Mouse (Mus musculus): ENCODE results near the gene Ccdc180. TPM values are rescaled to one million over a fixed set of nuclear protein-coding genes. Genes with fewer than 3 reads are reported as not detected.

Ccdc180 gene
- 1.2 and 2.4 TPM in 2 replicates for polyA plus RNA-seq (2015; fragmentation: Nextera tagmentation; extraction: Ambion mirVana)

DNA sequence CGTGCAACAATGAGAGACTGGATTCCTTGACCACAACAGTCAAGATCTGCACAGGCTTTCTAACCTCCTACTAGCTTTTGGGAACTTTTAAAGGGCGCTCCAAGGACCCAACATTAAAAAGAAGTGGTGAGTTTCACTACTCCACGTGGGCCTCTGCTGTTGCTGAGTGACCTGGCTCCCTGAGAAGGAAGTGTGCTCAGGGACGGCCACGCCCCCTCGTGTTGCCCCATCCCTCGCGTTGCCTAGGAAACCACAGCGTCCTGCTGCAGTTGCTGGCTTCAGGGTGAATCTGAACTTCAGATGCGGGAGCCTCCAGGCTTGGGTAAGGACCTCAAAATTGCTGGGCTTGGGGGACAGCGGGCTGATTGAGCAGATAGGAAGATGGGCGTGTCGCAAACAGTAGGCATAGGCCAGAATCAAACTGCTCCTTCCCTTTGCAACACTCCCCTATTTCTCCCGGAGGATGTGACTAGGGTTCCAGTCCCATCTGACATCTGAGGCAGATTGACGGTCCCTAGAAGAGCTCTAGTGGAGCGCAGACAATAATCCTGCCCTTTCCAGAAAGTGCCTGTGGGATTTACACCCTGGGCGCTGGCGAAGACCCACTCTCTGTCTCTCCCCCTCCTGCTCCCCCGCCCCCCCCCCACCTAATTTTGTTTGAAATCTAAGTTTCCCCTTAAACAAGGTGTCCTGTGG, at the start of gene Ccdc180:
Gene Ccdc180, plus strand, starts transcription at position 238 of the 696 bp plus-strand sequence.
- peak; percentile 39; the same call in 1 of the 2 replicates for ATAC-seq (ENCODE audit: insufficient number of reproducible peaks, low FRiP score, low TSS enrichment, low read depth)
- Histone ChIP-seq H3K27ac (replicated peaks) (no peak within 1 kb of the TSS), H3K9ac (no peak within 1 kb of the TSS), H3K36me3 (no peaks in the 10 kb centered on the region), H3K4me3 (replicated peaks) (no peak within 1 kb of the TSS), H3K4me2 (replicated peaks) (peak within 1 kb of the TSS; percentile 29), H3K4me1 (peaks cover 7% of the 10 kb centered on the region), H3K9me3 (replicated peaks) (no peaks in the 10 kb centered on the region), H3K27me3 (no peaks in the 10 kb centered on the region)
- WGBS, result 12% methylated on average over 19 of the region's 19 CpGs

DNA sequence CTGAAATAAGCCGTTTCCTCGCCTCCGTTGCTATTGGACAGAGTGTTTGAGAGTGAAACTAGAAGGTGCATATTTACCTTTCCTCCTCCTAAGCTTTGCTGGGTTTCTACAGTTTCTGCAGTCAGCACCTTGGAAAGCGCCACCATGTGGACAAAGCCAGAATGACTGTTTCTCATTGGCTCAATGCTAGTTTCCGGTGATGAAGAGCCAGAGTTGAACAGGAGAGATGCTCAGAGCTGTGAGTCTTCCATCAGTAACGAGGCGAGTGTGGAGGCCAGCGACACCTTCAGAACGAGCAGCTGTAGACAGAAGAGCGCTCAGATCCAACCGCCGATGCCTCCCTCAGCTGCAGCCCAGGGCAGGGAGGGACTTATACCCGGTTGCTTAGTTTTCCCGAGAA, 45.7 kb upstream of the Ccdc180 start:
- no peaks in the 10 kb centered on the region for H3K4me1 ChIP-seq
- WGBS, result 46% methylated on average over 14 of the region's 14 CpGs
- H3K36me3 ChIP-seq, result no peaks in the 10 kb centered on the region
- no peak for ATAC-seq (ENCODE audit: insufficient number of reproducible peaks, low FRiP score, low TSS enrichment, low read depth)
- peaks cover 4% of the 10 kb centered on the region; the same call in 1 of the 2 replicates for H3K27me3 ChIP-seq
- H3K9me3 ChIP-seq (replicated peaks), result no peaks in the 10 kb centered on the region
- H3K4me3 ChIP-seq (replicated peaks), result no peak overlapping the region
- H3K27ac ChIP-seq (replicated peaks), result no peak overlapping the region
- H3K4me2 ChIP-seq (replicated peaks), result no peak overlapping the region
- no peak overlapping the region for H3K9ac ChIP-seq

DNA sequence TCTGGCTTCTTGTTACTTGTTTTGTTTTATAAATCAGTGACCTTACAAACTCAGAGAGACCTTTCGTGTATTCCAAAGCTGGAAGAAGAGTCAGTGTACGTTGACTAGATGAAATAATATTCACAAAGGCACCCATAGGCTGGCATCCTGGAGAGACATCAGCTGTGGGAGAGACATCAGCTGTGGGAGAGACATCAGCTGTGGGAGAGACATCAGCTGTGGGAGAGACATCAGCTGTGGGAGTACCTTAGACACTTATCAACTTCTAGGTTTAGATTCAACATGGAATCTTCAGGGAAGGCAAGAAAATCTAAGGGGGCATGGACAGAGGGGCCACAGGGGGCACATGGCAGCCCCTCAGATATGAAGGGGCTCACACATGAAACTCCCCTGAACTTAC, 43.8 kb upstream of the Ccdc180 start:
- WGBS, result 92% methylated on average over 2 of the region's 2 CpGs
- H3K27me3 ChIP-seq, result peaks cover 8% of the 10 kb centered on the region; the same call in 1 of the 2 replicates
- H3K27ac ChIP-seq (replicated peaks), result no peak overlapping the region
- H3K9ac ChIP-seq, result no peak overlapping the region
- no peaks in the 10 kb centered on the region for H3K9me3 ChIP-seq (replicated peaks)
- ATAC-seq (ENCODE audit: insufficient number of reproducible peaks, low FRiP score, low TSS enrichment, low read depth), result no peak
- H3K4me2 ChIP-seq (replicated peaks), result no peak overlapping the region
- H3K4me3 ChIP-seq (replicated peaks), result no peak overlapping the region
- H3K4me1 ChIP-seq, result no peaks in the 10 kb centered on the region
- H3K36me3 ChIP-seq, result no peaks in the 10 kb centered on the region

DNA sequence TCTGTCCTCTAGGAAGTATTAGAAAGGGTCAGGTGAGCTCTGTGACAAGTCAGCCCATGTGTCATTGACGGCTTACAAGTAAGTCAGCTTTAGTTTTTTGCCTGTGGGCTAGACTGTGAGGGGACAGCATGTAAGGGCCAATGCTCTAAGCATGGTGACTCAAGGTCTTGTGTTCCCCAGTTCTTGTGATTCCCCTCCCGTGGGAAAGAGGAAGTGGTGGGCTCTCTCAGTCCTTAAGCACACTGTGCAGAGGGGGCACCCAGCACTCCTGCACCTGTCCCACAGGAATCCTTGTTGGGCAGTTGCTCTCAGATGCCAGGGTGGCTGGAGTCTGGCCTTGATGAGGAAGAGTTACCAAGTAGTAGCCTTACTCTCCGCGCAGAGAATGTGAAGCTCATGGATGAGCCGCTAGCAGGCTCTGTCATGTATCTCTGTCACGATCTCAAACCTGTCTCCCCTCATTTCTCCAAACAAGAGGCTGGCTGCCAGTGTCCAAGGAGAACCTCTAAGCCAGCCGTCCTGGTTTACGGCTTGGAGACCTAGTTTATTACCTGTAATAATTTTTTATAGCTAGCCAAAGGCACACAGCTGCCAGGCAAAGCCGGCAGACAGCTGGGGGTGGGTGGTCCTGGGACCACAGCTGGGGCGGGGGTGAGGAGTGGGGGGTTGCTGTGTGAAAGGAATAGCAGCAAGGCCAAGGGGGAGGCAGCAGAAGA, 41.8 kb upstream of the Ccdc180 start, which contains the start of gene Stra6l:
Gene Stra6l, plus strand, starts transcription at position 556 of the 716 bp plus-strand sequence.
- Histone ChIP-seq H3K4me1 (no peaks in the 10 kb centered on the region), H3K9me3 (replicated peaks) (no peaks in the 10 kb centered on the region), H3K27ac (replicated peaks) (no peak within 1 kb of the TSS), H3K9ac (no peak within 1 kb of the TSS), H3K27me3 (peaks cover 8% of the 10 kb centered on the region; the same call in 1 of the 2 replicates), H3K4me3 (replicated peaks) (no peak within 1 kb of the TSS), H3K36me3 (no peaks in the 10 kb centered on the region), H3K4me2 (replicated peaks) (no peak within 1 kb of the TSS)
- no peak for ATAC-seq (ENCODE audit: insufficient number of reproducible peaks, low FRiP score, low TSS enrichment, low read depth)
- 65% methylated on average over 10 of the region's 10 CpGs for WGBS

DNA sequence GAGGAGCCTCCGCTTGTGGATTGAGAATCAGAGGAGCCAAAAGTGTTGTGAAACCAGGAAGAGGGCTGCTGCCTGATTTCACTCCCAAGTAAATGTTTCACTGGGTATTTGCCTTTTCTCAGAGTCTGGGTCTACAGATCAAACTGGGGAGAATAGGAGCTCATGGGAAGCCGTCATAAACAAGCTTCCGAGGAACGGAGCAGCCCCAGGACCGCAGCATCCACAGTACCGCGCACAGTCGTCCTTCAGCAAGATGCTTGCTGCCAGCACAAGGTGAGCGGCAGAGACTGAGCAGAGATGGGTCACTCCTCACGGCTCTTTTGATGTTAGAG, 41.3 kb upstream of the Ccdc180 start:
- H3K27me3 ChIP-seq, result peaks cover 8% of the 10 kb centered on the region; the same call in 1 of the 2 replicates
- no peak overlapping the region for H3K9ac ChIP-seq
- WGBS, result 55% methylated on average over 10 of the region's 10 CpGs
- H3K4me1 ChIP-seq, result no peaks in the 10 kb centered on the region
- H3K4me3 ChIP-seq (replicated peaks), result no peak overlapping the region
- ATAC-seq (ENCODE audit: insufficient number of reproducible peaks, low FRiP score, low TSS enrichment, low read depth), result no peak
- H3K27ac ChIP-seq (replicated peaks), result no peak overlapping the region
- H3K9me3 ChIP-seq (replicated peaks), result no peaks in the 10 kb centered on the region
- no peak overlapping the region for H3K4me2 ChIP-seq (replicated peaks)
- H3K36me3 ChIP-seq, result no peaks in the 10 kb centered on the region

DNA sequence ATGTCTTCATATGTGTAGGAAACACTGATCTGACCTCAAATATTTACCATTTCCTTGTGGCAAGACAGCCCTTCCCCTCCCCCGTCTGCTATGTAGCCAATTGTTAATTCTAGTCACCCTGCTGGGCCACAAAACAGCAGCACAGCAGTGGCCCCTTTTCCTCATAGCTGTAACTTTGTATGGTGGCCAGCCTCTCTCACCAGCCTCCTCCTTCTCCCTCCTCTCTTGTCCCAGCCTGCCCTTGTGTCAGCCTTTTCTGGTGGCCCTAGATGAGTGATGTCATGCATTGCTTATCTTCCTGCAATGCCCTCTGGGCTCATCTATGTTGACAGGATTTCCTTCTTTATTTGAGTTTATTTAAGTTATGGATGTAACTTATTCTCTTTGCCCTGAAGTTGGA, 40.7 kb upstream of the Ccdc180 start:
- no peak overlapping the region for H3K4me3 ChIP-seq (replicated peaks)
- H3K36me3 ChIP-seq, result no peaks in the 10 kb centered on the region
- 58% methylated on average over 1 of the region's 1 CpGs for WGBS
- H3K27ac ChIP-seq (replicated peaks), result no peak overlapping the region
- H3K4me1 ChIP-seq, result no peaks in the 10 kb centered on the region
- H3K9ac ChIP-seq, result no peak overlapping the region
- H3K4me2 ChIP-seq (replicated peaks), result no peak overlapping the region
- H3K9me3 ChIP-seq (replicated peaks), result no peaks in the 10 kb centered on the region
- ATAC-seq (ENCODE audit: insufficient number of reproducible peaks, low FRiP score, low TSS enrichment, low read depth), result no peak
- H3K27me3 ChIP-seq, result peaks cover 8% of the 10 kb centered on the region; the same call in 1 of the 2 replicates

DNA sequence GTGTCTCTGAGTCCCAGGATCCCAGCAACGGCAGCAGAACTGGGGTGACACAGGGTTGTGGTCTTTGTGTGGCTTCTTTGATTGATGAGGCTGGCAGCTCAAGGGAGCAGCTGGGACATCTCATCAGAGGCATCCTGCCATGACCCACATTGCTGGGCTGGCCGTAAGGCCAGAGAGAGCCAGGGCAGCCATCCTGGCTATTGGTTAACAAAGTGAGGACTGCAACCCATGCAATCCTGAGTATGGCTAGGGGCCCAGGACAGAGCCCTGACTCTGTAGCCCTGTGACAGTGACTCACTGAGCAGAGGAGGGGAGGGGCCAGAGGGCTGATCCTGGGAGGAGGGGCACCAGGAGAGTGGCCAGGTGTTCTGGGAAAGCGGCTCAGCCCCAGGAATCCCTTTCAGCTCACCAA, 38.5 kb upstream of the Ccdc180 start:
- WGBS, result 57% methylated on average over 3 of the region's 3 CpGs
- ATAC-seq (ENCODE audit: insufficient number of reproducible peaks, low FRiP score, low TSS enrichment, low read depth), result no peak

DNA sequence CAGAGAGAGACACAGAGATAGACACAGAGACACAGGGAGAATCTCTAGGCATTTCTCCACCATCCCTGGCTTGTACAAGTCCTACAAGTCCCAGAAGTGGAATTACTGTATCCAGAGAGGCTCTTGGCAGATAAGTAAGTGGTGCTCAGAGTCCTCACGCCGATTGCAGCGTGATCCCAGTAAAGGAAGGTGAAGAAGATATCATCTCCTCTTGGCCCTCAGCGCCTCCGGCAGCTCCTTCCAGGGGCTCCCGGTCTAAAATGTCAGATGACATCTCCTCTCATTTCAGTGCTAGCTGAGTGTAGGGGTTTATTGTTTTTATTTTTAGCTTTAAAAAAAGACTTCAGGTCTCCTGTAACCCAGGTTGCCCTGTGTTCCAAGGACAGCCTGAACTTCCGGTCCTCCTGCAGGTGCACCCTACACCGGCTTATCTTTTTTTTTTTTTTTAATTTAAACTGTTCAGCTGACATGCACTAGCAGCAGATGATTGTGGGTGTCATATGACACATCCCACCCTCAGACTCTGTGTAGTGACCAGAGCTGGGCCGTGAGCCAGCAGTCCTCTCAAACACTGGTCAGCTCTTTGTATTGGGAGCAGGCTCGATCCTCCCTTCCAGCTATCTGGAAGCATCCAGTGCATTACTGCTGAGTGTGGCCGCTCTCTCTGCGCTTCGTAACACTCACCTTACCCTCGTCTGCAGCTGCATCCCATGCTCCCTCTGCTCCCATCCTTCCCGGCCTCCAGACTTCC, 36.4 kb upstream of the Ccdc180 start:
- Histone ChIP-seq H3K36me3 (no peaks in the 10 kb centered on the region), H3K4me1 (no peaks in the 10 kb centered on the region), H3K9me3 (replicated peaks) (no peaks in the 10 kb centered on the region), H3K4me2 (replicated peaks) (no peak overlapping the region), H3K4me3 (replicated peaks) (no peak overlapping the region), H3K9ac (no peak overlapping the region), H3K27me3 (peaks cover 7% of the 10 kb centered on the region; the same call in 1 of the 2 replicates), H3K27ac (replicated peaks) (no peak overlapping the region)
- WGBS, result 69% methylated on average over 15 of the region's 15 CpGs
- no peak for ATAC-seq (ENCODE audit: insufficient number of reproducible peaks, low FRiP score, low TSS enrichment, low read depth)

More for the DNA sequence above, 38.5 kb upstream of the Ccdc180 start:
- H3K36me3 ChIP-seq, result no peaks in the 10 kb centered on the region
- no peak overlapping the region for H3K9ac ChIP-seq
- no peak overlapping the region for H3K4me2 ChIP-seq (replicated peaks)
- H3K4me1 ChIP-seq, result no peaks in the 10 kb centered on the region
- H3K27ac ChIP-seq (replicated peaks), result no peak overlapping the region
- H3K9me3 ChIP-seq (replicated peaks), result no peaks in the 10 kb centered on the region
- H3K4me3 ChIP-seq (replicated peaks), result no peak overlapping the region
- peaks cover 11% of the 10 kb centered on the region for H3K27me3 ChIP-seq

DNA sequence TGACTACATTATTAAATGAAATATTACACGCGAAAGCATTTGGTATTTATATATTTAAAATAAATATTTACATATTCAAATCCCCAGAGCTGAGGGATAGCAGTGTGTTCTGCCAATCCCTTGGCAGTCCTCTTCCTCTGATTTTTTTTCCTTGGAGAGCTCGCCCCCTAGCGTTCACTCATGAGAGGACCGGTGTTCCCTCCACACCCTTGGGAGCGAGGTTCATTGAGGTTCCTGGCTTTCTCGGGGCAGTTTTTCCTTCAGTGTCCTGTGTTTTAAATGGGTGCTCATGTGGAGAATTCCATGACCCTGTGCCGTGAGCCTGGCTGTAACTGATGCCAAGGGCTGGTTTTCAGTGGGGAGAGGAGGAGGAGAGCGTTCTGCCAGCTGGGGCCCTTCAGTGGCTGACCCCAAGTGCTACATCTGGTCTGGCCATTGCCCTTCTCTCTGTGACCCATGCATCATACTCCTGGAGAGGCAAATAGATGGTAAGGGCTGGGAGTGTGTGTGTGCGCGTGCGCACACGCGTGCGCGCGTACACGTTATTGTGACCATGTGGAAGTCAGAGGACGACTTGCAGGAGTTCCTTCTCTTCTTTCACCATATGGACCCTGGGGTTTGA, 34.2 kb upstream of the Ccdc180 start:
- no peak overlapping the region for H3K4me2 ChIP-seq (replicated peaks)
- H3K4me1 ChIP-seq, result no peaks in the 10 kb centered on the region
- no peaks in the 10 kb centered on the region for H3K36me3 ChIP-seq
- 38% methylated on average over 19 of the region's 19 CpGs for WGBS
- peaks cover 3% of the 10 kb centered on the region; the same call in 1 of the 2 replicates for H3K27me3 ChIP-seq
- H3K4me3 ChIP-seq (replicated peaks), result no peak overlapping the region
- no peaks in the 10 kb centered on the region for H3K9me3 ChIP-seq (replicated peaks)
- H3K9ac ChIP-seq, result no peak overlapping the region
- no peak overlapping the region for H3K27ac ChIP-seq (replicated peaks)
- no peak for ATAC-seq (ENCODE audit: insufficient number of reproducible peaks, low FRiP score, low TSS enrichment, low read depth)

DNA sequence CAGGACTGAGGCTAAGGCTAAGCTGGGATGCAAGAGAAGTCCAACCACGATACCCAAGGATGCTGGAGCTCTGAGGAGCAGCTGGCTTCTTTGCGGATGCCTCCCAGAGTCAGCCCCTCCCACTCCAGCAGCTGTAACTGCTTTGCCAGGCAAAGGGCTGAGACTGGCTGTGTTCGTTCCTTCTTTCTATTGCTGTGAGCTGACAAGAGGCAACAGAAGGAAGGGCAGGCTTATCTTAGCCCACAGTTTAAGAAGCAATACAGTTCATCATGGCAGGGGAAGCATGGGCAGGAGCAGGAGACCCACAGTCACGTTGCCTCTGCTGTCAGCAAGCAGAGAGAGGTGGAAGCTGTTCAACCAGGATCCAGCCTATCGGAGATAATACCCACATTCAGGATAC, 28.9 kb upstream of the Ccdc180 start:
- Histone ChIP-seq H3K36me3 (no peaks in the 10 kb centered on the region), H3K9ac (no peak overlapping the region), H3K27me3 (peaks cover 1% of the 10 kb centered on the region; the same call in 1 of the 2 replicates), H3K9me3 (replicated peaks) (no peaks in the 10 kb centered on the region), H3K4me2 (replicated peaks) (no peak overlapping the region), H3K4me1 (no peaks in the 10 kb centered on the region), H3K4me3 (replicated peaks) (no peak overlapping the region), H3K27ac (replicated peaks) (no peak overlapping the region)
- no peak for ATAC-seq (ENCODE audit: insufficient number of reproducible peaks, low FRiP score, low TSS enrichment, low read depth)
- 41% methylated on average over 5 of the region's 5 CpGs for WGBS

DNA sequence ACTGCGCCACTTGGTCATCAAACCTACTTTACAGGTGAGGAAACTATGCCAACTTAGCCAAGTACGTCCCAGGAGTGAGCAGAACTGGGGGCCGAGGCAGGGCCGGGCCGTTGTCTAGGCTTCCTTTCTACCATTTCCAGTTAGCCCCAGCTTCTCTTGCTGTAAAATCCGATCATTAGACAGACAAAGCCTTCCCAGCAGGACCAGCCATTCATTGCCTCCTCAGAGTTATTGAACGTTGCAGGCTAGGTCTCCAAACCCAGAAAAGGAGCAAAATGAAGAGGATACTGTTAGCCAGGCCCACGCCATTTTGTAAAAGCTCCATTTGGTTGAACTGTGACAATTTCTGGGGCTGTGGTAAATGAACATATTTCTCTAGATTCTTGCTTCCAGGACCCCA, 22.7 kb upstream of the Ccdc180 start:
- Histone ChIP-seq H3K36me3 (no peaks in the 10 kb centered on the region), H3K27ac (replicated peaks) (no peak overlapping the region), H3K4me3 (replicated peaks) (no peak overlapping the region), H3K9me3 (replicated peaks) (no peaks in the 10 kb centered on the region), H3K4me1 (peaks cover 6% of the 10 kb centered on the region), H3K4me2 (replicated peaks) (no peak overlapping the region), H3K27me3 (no peaks in the 10 kb centered on the region), H3K9ac (no peak overlapping the region)
- 81% methylated on average over 8 of the region's 8 CpGs for WGBS
- ATAC-seq (ENCODE audit: insufficient number of reproducible peaks, low FRiP score, low TSS enrichment, low read depth), result no peak

All from embryonic facial prominence, embryonic 15.5 days (tissue).